Mouse (Mus musculus) heart, embryonic 13.5 days (tissue): ENCODE measurements at regions not wholly inside any gene's neighbourhood (a gene's known extent, or its start where the extent isn't known, plus 50 kb on each side); places are given as distances from the start of the nearest gene placed in this dataset.

Experiments used
- ATAC-seq: fragments of 200-750 bp; cut with Nextera tagmentation; 2 replicates; pipeline ENCODE4 v1.8.0; 2017; ENCODE audit warnings: moderate TSS enrichment; ENCODE audit not compliant: insufficient number of reproducible peaks, low FRiP score, low TSS enrichment; ENCODE audit errors: extremely low read depth
- H3K27ac ChIP-seq: fragments of 300-500 bp; sonication (generic); replicated peaks from 2 replicates; pipeline ENCODE4 v1.5.1; 2015; ENCODE audit warnings: moderate library complexity, mild to moderate bottlenecking, inconsistent platforms
- H3K27me3 ChIP-seq: fragments of 300-500 bp; sonication (generic); replicated peaks from 2 replicates; pipeline ENCODE4 v1.6.1; 2015; ENCODE audit warnings: mild to moderate bottlenecking, inconsistent platforms
- H3K36me3 ChIP-seq: fragments of 300-500 bp; sonication (generic); 2 replicates; pipeline ENCODE4 v1.6.1; 2015; ENCODE audit warnings: mild to moderate bottlenecking, inconsistent platforms
- H3K4me1 ChIP-seq: fragments of 300-500 bp; sonication (generic); 2 replicates; pipeline ENCODE4 v1.6.1; 2015; ENCODE audit warnings: inconsistent platforms
- H3K4me2 ChIP-seq: fragments of 300-500 bp; sonication (generic); 2 replicates; pipeline ENCODE4 v1.6.1; 2015; ENCODE audit warnings: inconsistent platforms, mild to moderate bottlenecking, moderate library complexity
- H3K4me3 ChIP-seq: fragments of 300-500 bp; sonication (generic); 2 replicates; pipeline ENCODE4 v1.5.1; 2015; ENCODE audit warnings: moderate library complexity, mild to moderate bottlenecking, inconsistent platforms
- H3K9ac ChIP-seq: fragments of 300-500 bp; sonication (generic); 2 replicates; pipeline ENCODE4 v1.6.1; 2015; ENCODE audit warnings: inconsistent platforms, mild to moderate bottlenecking, moderate library complexity
- H3K9me3 ChIP-seq: fragments of 300-500 bp; sonication (generic); 2 replicates; pipeline ENCODE4 v1.6.1; 2016; ENCODE audit warnings: inconsistent platforms
- WGBS: fragments of 180-500 bp; shearing (Covaris S2); methylation state at CpG from one replicate; pipeline ENCODE4 v1.1.7; 2015; ENCODE audit warnings: mixed read lengths; 5-methylcytosine and 5-hydroxymethylcytosine counted together

DNA sequence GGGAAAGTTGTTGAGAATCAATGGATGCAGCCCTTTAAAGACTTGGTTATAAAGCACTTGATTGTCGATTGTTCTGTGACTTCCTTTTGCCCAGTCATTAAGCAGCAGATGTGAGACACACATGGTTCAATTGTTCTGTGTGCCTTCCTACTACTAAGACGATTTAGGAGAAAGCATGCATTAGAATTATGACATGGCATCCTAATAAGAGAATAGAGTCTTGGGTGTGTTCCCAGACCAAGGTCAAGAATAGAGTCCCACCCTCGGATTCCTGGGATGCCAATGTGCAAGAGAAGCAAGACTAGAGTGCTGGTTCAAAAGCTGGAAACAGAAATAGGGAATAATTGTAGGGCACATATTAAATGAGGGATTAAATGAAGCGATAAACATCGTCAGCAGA lies 469.1 kb upstream of the Tenm3 start:
- ATAC-seq = no peak
- H3K4me1 ChIP-seq = peaks cover 14% of the 10 kb centered on the region
- H3K9ac ChIP-seq = no peak overlapping the region
- no peaks in the 10 kb centered on the region for H3K27me3 ChIP-seq
- H3K36me3 ChIP-seq = no peaks in the 10 kb centered on the region
- no peak overlapping the region for H3K27ac ChIP-seq
- no peak overlapping the region for H3K4me3 ChIP-seq
- H3K9me3 ChIP-seq = no peaks in the 10 kb centered on the region
- H3K4me2 ChIP-seq = no peak overlapping the region
- WGBS = 57% methylated on average over 5 of the region's 5 CpGs

- H3K4me1 ChIP-seq = no peaks in the 10 kb centered on the region
- WGBS = 66% methylated on average over 4 of the region's 4 CpGs
Measured at GRCm38 (mm10) chr8:49282401-49282800, 438.6 kb upstream of the Tenm3 start.

GRCm38 (mm10) chr8:49281254-49281653 lies 437.5 kb upstream of the Tenm3 start:
- Histone ChIP-seq H3K4me2 (no peak overlapping the region), H3K36me3 (no peaks in the 10 kb centered on the region), H3K4me1 (no peaks in the 10 kb centered on the region), H3K9ac (no peak overlapping the region), H3K27me3 (no peaks in the 10 kb centered on the region), H3K9me3 (no peaks in the 10 kb centered on the region), H3K4me3 (no peak overlapping the region), H3K27ac (no peak overlapping the region)
- 73% methylated on average over 5 of the region's 5 CpGs for WGBS
- no peak for ATAC-seq

More at GRCm38 (mm10) chr8:49282401-49282800, 438.6 kb upstream of the Tenm3 start:
- Histone ChIP-seq H3K9ac (no peak overlapping the region), H3K27ac (no peak overlapping the region), H3K9me3 (no peaks in the 10 kb centered on the region), H3K4me2 (no peak overlapping the region), H3K4me3 (no peak overlapping the region), H3K36me3 (no peaks in the 10 kb centered on the region), H3K27me3 (no peaks in the 10 kb centered on the region)
- no peak for ATAC-seq

DNA sequence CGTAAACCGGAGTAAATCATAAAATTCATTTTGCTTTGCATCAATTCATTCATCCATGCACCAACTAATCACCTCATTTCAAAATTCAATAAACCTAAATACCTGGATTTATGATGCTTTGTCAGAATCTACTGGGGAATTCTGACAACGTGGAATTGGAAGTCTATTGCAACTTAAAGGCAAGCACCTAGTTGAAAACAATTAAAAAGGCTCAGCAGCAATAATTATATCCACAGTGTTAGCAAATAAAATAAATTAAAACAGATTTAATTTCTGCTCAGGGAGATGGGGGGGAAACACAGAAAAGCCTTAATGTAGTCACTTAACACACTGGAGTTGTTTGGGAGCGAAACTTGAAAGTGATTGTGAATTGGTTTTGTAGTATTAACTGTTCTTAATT lies 430.3 kb upstream of the Tenm3 start:
- Histone ChIP-seq H3K27ac (no peak overlapping the region), H3K36me3 (no peaks in the 10 kb centered on the region), H3K27me3 (peaks cover 12% of the 10 kb centered on the region), H3K9ac (no peak overlapping the region), H3K4me1 (0 out of 2 replicates have a peak, but pooled peaks cover 11% of the 10 kb centered on the region), H3K9me3 (no peaks in the 10 kb centered on the region), H3K4me3 (no peak overlapping the region), H3K4me2 (no peak overlapping the region)
- ATAC-seq = no peak
- 81% methylated on average over 4 of the region's 4 CpGs for WGBS

DNA sequence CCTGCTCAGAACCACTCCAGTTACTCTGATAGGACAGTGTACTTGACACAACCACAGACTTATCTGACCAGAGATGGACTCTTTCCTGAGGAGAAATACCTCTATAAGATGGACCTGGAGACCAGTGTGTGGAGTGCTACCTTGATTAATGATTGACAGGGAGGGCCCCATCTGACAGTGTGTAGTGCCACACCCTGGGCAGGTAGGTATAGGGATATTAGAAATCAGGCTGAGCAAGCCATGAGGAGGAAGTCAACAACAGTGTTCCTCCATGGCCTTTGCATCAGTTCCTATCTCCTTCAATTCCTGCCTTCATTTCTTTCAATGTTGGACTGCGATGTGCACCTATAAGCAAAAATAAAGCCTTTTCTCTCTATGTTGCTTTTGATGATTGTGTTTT lies 429.4 kb upstream of the Tenm3 start:
- Histone ChIP-seq H3K4me2 (no peak overlapping the region), H3K4me1 (0 out of 2 replicates have a peak, but pooled peaks cover 11% of the 10 kb centered on the region), H3K9me3 (no peaks in the 10 kb centered on the region), H3K4me3 (no peak overlapping the region), H3K27me3 (peaks cover 18% of the 10 kb centered on the region), H3K36me3 (no peaks in the 10 kb centered on the region), H3K27ac (no peak overlapping the region), H3K9ac (no peak overlapping the region)
- no peak for ATAC-seq
- WGBS = 89% methylated on average over 1 of the region's 1 CpGs

- Histone ChIP-seq H3K4me1 (peaks cover 14% of the 10 kb centered on the region), H3K4me3 (no peak overlapping the region), H3K4me2 (no peak overlapping the region), H3K9ac (no peak overlapping the region), H3K27me3 (peaks cover 8% of the 10 kb centered on the region; the same call in 1 of the 2 replicates), H3K27ac (no peak overlapping the region), H3K36me3 (no peaks in the 10 kb centered on the region), H3K9me3 (no peaks in the 10 kb centered on the region)
- 57% methylated on average over 6 of the region's 6 CpGs for WGBS
- no peak for ATAC-seq
Measured at GRCm38 (mm10) chr8:49263416-49263815, 419.7 kb upstream of the Tenm3 start.

- 78% methylated on average over 3 of the region's 3 CpGs for WGBS
Measured at GRCm38 (mm10) chr8:49262797-49263196, 419.0 kb upstream of the Tenm3 start.

GRCm38 (mm10) chr8:49255954-49256353 lies 412.2 kb upstream of the Tenm3 start:
- Histone ChIP-seq H3K9me3 (no peaks in the 10 kb centered on the region), H3K4me1 (peaks cover 5% of the 10 kb centered on the region; the same call in 1 of the 2 replicates), H3K4me3 (no peak overlapping the region), H3K36me3 (no peaks in the 10 kb centered on the region), H3K27me3 (no peaks in the 10 kb centered on the region), H3K9ac (no peak overlapping the region), H3K4me2 (no peak overlapping the region), H3K27ac (no peak overlapping the region)
- ATAC-seq = no peak
- 67% methylated on average over 2 of the region's 2 CpGs for WGBS

More at GRCm38 (mm10) chr8:49262797-49263196, 419.0 kb upstream of the Tenm3 start:
- Histone ChIP-seq H3K9me3 (no peaks in the 10 kb centered on the region), H3K27ac (no peak overlapping the region), H3K4me2 (no peak overlapping the region), H3K9ac (no peak overlapping the region), H3K36me3 (no peaks in the 10 kb centered on the region), H3K27me3 (0 out of 2 replicates have a peak, but pooled peaks cover 3% of the 10 kb centered on the region), H3K4me1 (peaks cover 14% of the 10 kb centered on the region), H3K4me3 (no peak overlapping the region)
- no peak for ATAC-seq

- WGBS = 69% methylated on average over 3 of the region's 3 CpGs
- no peaks in the 10 kb centered on the region for H3K9me3 ChIP-seq
- no peak for ATAC-seq
Measured at GRCm38 (mm10) chr8:49254311-49254828, 410.6 kb upstream of the Tenm3 start.

GRCm38 (mm10) chr8:49243002-49243401 lies 399.3 kb upstream of the Tenm3 start:
- WGBS = 56% methylated on average over 5 of the region's 5 CpGs
- Histone ChIP-seq H3K27me3 (no peaks in the 10 kb centered on the region), H3K4me2 (no peak overlapping the region), H3K9me3 (no peaks in the 10 kb centered on the region), H3K4me1 (no peaks in the 10 kb centered on the region), H3K27ac (no peak overlapping the region), H3K36me3 (no peaks in the 10 kb centered on the region), H3K4me3 (no peak overlapping the region), H3K9ac (no peak overlapping the region)
- ATAC-seq = no peak

More at GRCm38 (mm10) chr8:49254311-49254828, 410.6 kb upstream of the Tenm3 start:
- Histone ChIP-seq H3K4me2 (no peak overlapping the region), H3K9ac (no peak overlapping the region), H3K27ac (no peak overlapping the region), H3K36me3 (no peaks in the 10 kb centered on the region), H3K4me3 (no peak overlapping the region), H3K27me3 (no peaks in the 10 kb centered on the region), H3K4me1 (no peaks in the 10 kb centered on the region)

- no peak overlapping the region for H3K4me3 ChIP-seq
- WGBS = 53% methylated on average over 4 of the region's 4 CpGs
- H3K4me2 ChIP-seq = no peak overlapping the region
- H3K27me3 ChIP-seq = no peaks in the 10 kb centered on the region
- no peaks in the 10 kb centered on the region for H3K9me3 ChIP-seq
- no peak overlapping the region for H3K9ac ChIP-seq
- no peak overlapping the region for H3K27ac ChIP-seq
- H3K36me3 ChIP-seq = no peaks in the 10 kb centered on the region
- ATAC-seq = no peak
- no peaks in the 10 kb centered on the region for H3K4me1 ChIP-seq
Measured at GRCm38 (mm10) chr8:49236822-49237071, 393.0 kb upstream of the Tenm3 start.

GRCm38 (mm10) chr8:49236021-49236821 lies 392.5 kb upstream of the Tenm3 start:
- no peak for ATAC-seq
- no peaks in the 10 kb centered on the region for H3K36me3 ChIP-seq
- H3K4me1 ChIP-seq = no peaks in the 10 kb centered on the region
- H3K9me3 ChIP-seq = no peaks in the 10 kb centered on the region
- no peak overlapping the region for H3K27ac ChIP-seq
- no peak overlapping the region for H3K9ac ChIP-seq
- H3K4me2 ChIP-seq = no peak overlapping the region
- WGBS = 77% methylated on average over 7 of the region's 7 CpGs
- no peak overlapping the region for H3K4me3 ChIP-seq
- H3K27me3 ChIP-seq = no peaks in the 10 kb centered on the region
